Mouse (Mus musculus) frontal cortex, postnatal 25 days (tissue): Measurements from ENCODE around the gene Atoh8.

Experiments used
- DNase-seq, 2 experiments: peaks; one replicate each; pipeline ENCODE4 v3.0.0; 2022; ENCODE audit warnings: low spot score in 2 of 2

Atoh8 gene

DNA sequence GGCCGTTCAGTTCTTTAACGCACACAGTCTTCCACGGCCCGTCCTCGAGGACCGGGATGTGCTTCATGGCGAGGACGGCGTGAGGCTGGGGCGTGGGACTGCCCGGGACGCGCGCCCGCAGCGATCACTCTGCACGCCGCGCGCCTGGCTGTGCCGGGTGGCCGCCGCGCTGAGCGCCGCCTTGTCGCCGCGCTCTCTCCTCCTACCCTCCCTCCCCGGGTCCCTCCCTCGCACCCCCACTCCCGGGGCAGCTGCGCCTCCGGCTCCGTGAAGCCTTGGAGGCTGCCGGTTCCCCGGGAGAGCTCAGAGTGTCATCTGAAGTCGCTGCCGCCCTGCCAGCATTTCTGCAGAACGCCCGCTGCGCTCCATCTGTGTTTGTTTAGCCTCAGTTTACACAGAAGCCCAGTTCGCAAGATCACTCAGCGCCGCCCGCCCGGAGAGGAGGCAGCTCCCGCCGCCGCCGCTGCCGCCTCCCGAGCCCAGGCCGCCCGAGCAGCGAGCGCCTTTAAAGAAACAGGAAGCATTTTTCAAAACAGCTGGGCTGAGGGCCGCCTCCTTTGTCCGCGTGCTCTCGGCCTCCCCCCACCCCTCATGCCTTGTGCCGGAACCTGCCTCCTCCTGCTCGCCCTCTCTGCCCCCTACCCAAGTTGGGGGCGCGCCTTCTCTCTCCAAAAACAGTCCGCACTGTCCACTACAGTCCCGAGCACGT, at the start of gene Atoh8:
Gene Atoh8, minus strand, starts transcription at position 480 of the 709 bp plus-strand sequence.
- peak in 1 of 2 experiments; percentile 44 for DNase-seq

DNA sequence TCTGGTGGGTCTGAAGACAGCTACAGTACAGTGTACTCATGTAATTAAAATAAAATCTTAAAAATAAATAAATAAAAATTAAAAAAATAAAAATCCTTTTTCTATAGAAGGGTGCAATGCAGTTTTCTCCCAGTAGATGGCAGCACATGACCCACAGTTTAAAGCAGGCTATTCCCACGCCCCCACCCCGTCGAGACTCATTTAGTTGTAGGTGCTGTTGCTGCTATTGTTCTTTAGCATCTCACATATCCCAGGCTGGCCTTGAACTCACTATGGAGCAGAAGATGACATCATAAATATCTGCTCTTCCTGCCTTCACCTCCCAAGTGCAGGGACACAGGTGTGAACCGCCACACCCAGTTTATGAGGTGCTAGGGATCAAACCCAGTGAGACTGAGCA, 48.5 kb upstream of the Atoh8 start:
- DNase-seq = peak in 1 of 2 experiments; percentile 19

DNA sequence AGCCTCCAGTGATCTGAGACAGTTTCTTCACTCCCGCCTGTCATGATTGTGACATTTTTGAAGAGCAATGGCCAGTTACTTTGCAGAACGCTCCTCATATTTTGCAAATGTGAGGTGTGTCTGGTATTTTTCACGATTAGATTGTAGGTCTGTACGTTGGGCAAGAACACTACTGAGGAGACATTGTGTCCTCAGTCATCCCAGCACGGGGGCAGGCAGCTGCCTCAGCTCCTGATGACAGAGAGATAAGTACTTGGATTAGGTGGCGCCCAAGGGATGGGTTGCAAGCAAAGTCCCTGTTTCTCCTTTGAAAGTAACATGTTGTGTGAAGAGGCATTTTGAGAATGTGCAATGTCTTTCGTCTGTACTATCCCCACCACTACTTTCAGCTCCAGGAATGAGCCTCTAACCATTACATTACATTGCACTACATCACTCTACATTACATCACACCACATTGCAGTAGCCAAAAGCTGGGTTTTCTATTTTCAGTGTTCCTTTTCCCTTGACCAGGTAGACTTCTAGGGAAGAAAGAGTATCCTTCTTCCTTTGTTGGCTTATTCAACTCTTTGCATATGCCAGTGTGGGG, 45.1 kb upstream of the Atoh8 start:
- DNase-seq = no peak

DNA sequence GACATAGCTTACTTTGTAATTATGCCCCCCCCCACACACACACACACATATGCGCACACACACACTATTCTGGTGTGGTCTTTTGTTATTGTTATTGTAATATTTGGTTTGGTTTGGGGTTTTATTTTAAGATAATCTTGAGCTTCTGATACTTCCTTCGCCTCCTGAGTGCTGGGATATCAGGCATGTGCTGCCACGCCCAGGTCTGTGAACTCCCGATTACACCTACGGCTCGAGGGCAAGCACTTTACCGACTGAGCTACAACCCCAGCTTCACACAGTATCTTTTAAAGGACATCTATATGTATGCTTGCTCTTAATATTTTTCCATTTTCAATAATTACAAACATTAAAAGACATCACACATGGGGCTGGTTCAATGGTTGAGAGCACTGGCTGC, 44.1 kb upstream of the Atoh8 start:
- DNase-seq = no peak

DNA sequence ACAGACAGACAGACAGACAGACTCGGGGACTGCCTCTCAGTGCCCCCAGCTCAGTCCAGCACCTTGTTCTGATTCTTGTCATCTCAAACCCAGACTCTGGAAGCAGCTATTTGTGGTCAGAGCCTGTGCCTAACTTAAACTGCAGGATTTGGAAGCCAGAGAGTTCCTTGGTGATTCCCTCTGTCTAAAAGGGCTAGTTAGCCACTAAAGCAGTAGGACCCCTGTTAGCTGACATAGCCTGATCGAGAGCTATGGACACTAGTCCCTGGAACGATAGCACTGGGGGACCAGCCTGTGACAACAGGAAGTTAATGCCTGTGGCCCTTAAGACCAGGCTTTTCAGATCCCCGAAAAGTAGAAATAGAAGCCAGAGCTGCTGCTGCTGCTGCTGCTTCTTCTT, 43.5 kb upstream of the Atoh8 start:
- DNase-seq = no peak

GRCm38 (mm10) chr6:72277508-72278166, 42.3 kb upstream of the Atoh8 start:
- no peak for DNase-seq

DNA sequence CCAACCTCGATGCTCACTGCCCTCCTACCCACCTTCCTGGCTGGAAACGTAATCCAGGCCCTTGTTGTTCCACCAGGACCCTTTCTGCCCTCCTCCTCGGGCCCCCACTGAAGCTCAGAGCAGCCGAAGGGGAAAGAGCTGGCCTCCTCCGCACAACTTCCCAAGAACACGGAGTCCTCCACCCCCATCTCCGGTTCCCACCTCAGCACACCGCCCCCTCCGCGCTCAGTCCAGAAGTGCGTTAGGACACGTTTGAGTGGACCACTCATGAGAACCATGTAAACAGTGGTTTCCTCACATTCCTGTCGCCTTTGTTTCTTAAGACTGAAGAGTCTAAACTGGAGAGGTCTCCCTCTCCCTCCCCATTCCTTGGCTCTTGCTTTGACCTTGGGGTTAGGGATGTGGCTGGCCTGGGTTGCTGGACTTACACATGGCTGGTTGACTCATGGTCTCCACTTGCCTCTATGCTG, 41.6 kb upstream of the Atoh8 start:
- DNase-seq = no peak

GRCm38 (mm10) chr6:72276141-72276540, 40.8 kb upstream of the Atoh8 start:
- no peak for DNase-seq

DNA sequence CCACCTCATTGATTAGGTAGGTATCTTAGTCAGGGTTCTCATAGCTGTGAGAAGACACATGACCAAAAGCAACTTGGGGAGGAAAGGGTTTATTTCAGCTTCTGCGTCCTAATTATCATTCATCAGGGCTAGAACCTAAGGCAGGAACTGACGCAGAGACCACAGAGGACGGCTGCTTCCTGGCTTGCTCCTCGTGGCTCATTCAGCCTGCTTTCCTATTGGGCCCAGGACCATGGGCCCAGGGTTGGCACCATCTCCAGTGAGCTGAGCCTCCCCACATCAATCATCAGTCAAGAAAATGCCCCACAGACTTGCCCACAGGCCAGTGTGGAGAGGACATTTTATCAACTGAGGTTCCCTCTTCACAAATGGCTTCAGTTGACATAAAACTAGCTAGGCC, 40.1 kb upstream of the Atoh8 start:
- DNase-seq = no peak

GRCm38 (mm10) chr6:72273153-72273552, 37.8 kb upstream of the Atoh8 start:
- DNase-seq = no peak

DNA sequence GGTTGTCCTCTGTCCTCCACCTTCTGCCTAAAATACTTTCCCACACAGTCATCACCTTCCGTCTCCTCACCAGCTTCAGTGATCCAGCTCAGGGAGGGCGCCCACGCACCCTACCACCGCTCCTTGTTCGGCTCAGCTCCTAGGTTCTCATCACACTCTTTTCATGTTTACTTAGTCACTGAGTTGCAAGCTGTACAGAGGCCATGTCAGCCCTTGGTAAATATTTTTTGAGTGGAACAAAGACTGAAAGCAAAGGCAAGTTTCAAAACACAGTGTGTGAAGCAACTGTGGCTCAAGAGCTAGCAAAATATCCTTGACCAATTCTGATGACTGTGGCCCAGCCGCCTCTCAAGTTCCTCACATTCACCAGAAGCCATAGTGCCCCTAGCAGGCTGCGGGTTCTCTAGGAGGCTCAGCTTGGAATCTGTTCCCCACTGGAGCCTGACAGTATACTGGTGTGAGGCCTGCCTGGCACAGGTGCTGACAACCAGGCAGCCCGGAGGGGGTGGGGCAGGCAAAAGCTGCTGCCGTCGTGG, 36.9 kb upstream of the Atoh8 start:
- no peak for DNase-seq

GRCm38 (mm10) chr6:72270952-72271519, 35.7 kb upstream of the Atoh8 start:
- DNase-seq = peak in 1 of 2 experiments; percentile 12

DNA sequence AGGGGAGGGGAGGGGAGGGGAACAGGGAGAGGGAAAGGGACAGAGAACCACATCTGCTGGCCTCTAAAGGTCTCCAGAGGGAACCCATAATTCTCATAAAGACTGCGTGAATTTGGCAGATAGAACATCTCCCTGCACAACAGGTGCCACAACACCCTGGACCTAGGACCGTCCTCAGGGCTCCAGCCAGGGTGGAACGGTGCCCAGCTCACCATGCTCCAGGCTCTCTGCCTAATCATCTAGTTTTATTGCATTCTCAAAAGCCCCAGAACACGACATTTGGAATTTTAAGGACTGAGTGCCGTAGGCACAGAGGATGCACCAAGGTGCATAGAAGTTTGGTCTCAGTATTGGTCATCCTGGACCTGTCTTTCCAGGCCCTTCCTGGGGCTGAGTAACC, 34.9 kb upstream of the Atoh8 start:
- no peak for DNase-seq

- DNase-seq = no peak
Observed at GRCm38 (mm10) chr6:72268149-72268847, 32.9 kb upstream of the Atoh8 start.

- DNase-seq = no peak
Observed at GRCm38 (mm10) chr6:72265664-72266063, 30.3 kb upstream of the Atoh8 start.

- no peak for DNase-seq
Observed at GRCm38 (mm10) chr6:72263679-72264265, 28.4 kb upstream of the Atoh8 start.

DNA sequence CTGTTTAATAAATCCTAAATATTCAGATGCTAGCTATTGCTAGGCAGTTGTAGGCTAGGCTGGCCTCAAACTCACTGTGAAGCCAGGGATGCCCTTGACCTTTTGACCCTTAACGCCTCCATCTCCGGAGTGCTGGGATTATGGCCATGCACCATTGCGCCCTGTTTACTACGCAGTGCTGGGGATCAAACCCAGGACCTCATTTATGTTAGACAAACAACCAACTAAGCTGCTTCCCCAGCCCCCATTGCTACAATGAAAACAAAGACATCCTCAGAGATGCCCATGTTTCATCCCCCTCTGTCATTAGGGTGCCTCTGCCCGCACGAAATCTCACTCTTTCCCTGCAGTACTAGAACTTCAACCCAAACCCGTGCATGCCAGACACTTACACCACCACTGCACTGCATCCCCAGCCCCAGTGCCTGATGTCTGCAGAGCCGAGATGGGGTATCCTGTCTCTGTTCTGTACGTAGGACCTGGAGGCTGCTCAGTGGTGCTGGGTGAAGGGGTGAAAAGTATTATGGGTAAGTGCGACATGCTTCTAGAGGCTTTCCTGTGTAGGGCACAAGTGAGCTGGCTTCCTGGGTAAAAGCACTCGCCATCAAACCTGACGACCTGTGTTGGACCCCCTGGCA, 26.4 kb upstream of the Atoh8 start:
- no peak for DNase-seq

DNA sequence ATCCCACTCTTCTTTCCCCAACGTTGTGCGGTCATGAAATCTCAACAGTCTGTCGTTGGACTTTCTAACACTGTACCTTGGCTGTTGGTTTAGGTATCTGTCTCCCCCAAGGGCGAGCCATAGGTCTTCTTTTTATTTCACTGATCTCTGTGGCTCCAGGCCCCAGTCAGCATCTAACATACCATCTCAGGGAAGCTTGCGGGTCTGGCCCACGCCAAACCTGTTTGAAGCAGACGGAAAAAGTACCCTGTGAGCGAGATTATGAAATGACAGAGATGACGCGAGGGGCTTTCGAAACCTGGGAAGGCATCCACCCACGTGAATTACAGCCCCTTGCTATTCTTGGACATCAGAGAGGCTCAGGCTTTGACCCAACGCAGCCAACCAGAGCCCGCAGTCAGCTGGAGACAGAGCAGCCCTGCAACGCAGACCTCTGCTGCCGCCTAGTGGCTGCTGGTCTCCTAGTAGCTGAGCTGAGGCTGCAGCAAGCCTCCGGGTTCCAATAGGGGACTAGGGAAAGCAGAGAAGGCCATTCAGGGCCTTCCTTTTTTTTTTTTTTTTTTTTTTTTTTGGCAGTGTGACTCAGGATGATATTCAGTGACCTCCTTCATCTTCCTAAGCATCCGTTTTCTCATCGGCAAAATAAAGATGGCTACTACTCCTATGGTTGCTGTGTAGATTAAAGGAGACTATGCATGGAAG, 25.8 kb upstream of the Atoh8 start:
- DNase-seq = peak; percentile 85 to 88

DNA sequence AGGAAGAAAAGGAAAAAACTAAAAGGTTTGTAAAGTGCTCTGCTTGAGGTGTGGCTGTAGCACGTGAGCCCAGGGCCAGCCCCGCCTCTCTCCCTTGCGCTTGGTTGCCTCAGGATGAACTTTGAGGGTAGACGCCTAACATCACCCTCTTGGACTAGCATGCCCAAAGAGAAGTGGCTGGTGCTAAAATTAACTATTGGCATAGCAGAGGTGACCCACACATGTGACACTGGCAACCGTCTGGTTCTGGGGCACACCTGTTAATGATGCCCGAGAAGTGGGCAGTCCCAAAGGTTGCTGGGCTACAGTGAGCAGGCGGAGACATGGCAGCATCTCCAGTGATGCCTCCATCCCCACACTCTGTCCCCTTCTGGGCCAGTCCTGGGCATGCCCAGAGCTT, 24.1 kb upstream of the Atoh8 start:
- no peak for DNase-seq

DNA sequence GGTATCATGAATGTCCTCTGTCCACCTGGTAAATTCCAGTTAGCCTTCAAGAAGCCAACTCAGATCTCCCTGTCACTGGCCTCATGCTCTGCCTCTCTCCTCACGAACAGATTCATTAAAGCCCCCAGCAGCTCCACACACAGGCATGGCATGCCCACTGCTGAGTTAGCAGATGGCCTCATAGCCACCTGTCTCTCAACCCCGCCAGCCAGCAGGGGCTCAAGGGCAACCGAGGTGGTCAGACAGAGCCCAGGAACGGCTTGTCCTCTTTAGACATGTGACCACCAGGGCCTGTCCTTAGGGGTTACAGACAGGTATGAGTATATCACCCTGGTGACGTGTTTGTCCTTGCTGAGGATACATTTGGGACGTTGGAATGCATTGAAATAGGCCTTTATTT, 19.9 kb upstream of the Atoh8 start:
- no peak for DNase-seq
